ENCODE assay signal across 33 mouse cellular contexts in genomic region chr9:57287183-57287582, GRCm38 (mm10). TPM values are rescaled to one million over a fixed set of nuclear protein-coding genes. Genes with fewer than 3 reads are reported as not detected.
DNase-seq lines count a peak whose midpoint lies in the region; ATAC-seq lines count a peak whose summit lies in the region.
"Had no signal": no experiment of that assay in that cellular context is flagged by ENCODE, and none has a peak within 500 bp of the region (broad histone marks: within the 10 kb centered on the region; RNA-seq: fewer than 3 reads in every experiment).

No protein-coding gene starts in this region.

- no peak for DNase-seq in liver
- DNase-seq in heart, adult 9 months (ENCODE audit: low spot score in 2 of 2): no peak
- DNase-seq in layer of hippocampus, postnatal 14 days (ENCODE audit: low spot score in 2 of 2): no peak
- DNase-seq: adrenal gland, postnatal 10 days; adrenal gland, postnatal 36 days; B cell, adult 2 months; cerebellum, adult 18-20 months; cerebellum, adult 9-10 months; cerebellum, postnatal 14 days; gastrocnemius, postnatal 14 days; heart, adult 11 months; heart, postnatal 10 days; heart, postnatal 36 days had no signal

- no peak overlapping the region for H3K4me3 ChIP-seq in liver, embryonic 12.5 days
- H3K4me3 ChIP-seq in liver, embryonic 15.5 days (replicated peaks): no peak overlapping the region
- no peak overlapping the region for H3K4me3 ChIP-seq in stomach, embryonic 15.5 days (replicated peaks)
- H3K4me3 ChIP-seq: forebrain, embryonic 10.5 days; forebrain, embryonic 13.5 days; heart, embryonic 12.5 days; heart, embryonic 15.5 days; hindbrain, embryonic 10.5 days; hindbrain, embryonic 13.5 days had no signal

- peak; percentile 50; the same call in 1 of the 2 replicates for ATAC-seq in liver, embryonic 12.5 days
- peak; percentile 53 for ATAC-seq in liver, embryonic 15.5 days (ENCODE audit: insufficient read depth)
- ATAC-seq in stomach, embryonic 15.5 days (ENCODE audit: insufficient read depth, low FRiP score, low read depth): 0 out of 2 replicates have a peak, but pooled peaks have one; percentile 45
- ATAC-seq in megakaryocyte progenitor cell, adult 5-6 weeks (replicated peaks; ENCODE audit: poor library complexity): no peak
- ATAC-seq: forebrain, embryonic 13.5 days; forebrain, embryonic 16.5 days; Patski had no signal

- 70% methylated on average over 6 of the region's 6 CpGs for WGBS in liver, embryonic 12.5 days (ENCODE audit: insufficient replicate concordance)
- 69% methylated on average over 6 of the region's 6 CpGs for WGBS in liver, embryonic 15.5 days (ENCODE audit: insufficient replicate concordance)
- WGBS in stomach, embryonic 15.5 days: 73% methylated on average over 6 of the region's 6 CpGs

- H3K36me3 ChIP-seq in liver, embryonic 12.5 days: no peaks in the 10 kb centered on the region
- H3K36me3 ChIP-seq in liver, embryonic 15.5 days (replicated peaks): no peaks in the 10 kb centered on the region
- no peaks in the 10 kb centered on the region for H3K36me3 ChIP-seq in stomach, embryonic 15.5 days
- H3K36me3 ChIP-seq: forebrain, embryonic 10.5 days; G1E; heart, embryonic 12.5 days; heart, embryonic 15.5 days; hindbrain, embryonic 10.5 days; hindbrain, embryonic 13.5 days had no signal

- H3K4me1 ChIP-seq in liver, embryonic 12.5 days: peaks cover 9% of the 10 kb centered on the region; the same call in 1 of the 2 replicates
- H3K4me1 ChIP-seq in liver, embryonic 15.5 days (replicated peaks): peaks cover 14% of the 10 kb centered on the region
- H3K4me1 ChIP-seq in stomach, embryonic 15.5 days: no peaks in the 10 kb centered on the region
- H3K4me1 ChIP-seq: forebrain, embryonic 13.5 days; heart, embryonic 12.5 days; heart, embryonic 15.5 days; hindbrain, embryonic 13.5 days had no signal

- H3K27ac ChIP-seq in liver, embryonic 12.5 days: no peak overlapping the region
- peak overlapping the region; percentile 7; the same call in 1 of the 2 replicates for H3K27ac ChIP-seq in liver, embryonic 15.5 days (replicated peaks)
- H3K27ac ChIP-seq in stomach, embryonic 15.5 days: no peak overlapping the region
- H3K27ac ChIP-seq: forebrain, embryonic 10.5 days; forebrain, embryonic 13.5 days; heart, embryonic 15.5 days; hindbrain, embryonic 10.5 days; hindbrain, embryonic 13.5 days had no signal

- no peak overlapping the region for H3K9ac ChIP-seq in liver, embryonic 12.5 days
- H3K9ac ChIP-seq in liver, embryonic 15.5 days: no peak overlapping the region
- no peak overlapping the region for H3K9ac ChIP-seq in stomach, embryonic 15.5 days
- H3K9ac ChIP-seq: forebrain, embryonic 13.5 days; heart, embryonic 12.5 days; heart, embryonic 15.5 days; hindbrain, embryonic 13.5 days had no signal

- H3K27me3 ChIP-seq in liver, embryonic 12.5 days (replicated peaks): peaks cover 20% of the 10 kb centered on the region
- peaks cover 13% of the 10 kb centered on the region for H3K27me3 ChIP-seq in liver, embryonic 15.5 days
- H3K27me3 ChIP-seq in stomach, embryonic 15.5 days (replicated peaks): no peaks in the 10 kb centered on the region
- H3K27me3 ChIP-seq: CH12.LX; forebrain, embryonic 13.5 days; heart, embryonic 12.5 days; heart, embryonic 15.5 days; Patski had no signal

- no peaks in the 10 kb centered on the region for H3K9me3 ChIP-seq in liver, embryonic 12.5 days (replicated peaks)
- no peaks in the 10 kb centered on the region for H3K9me3 ChIP-seq in liver, embryonic 15.5 days (replicated peaks)
- no peaks in the 10 kb centered on the region for H3K9me3 ChIP-seq in stomach, embryonic 15.5 days
- H3K9me3 ChIP-seq: forebrain, embryonic 10.5 days; forebrain, embryonic 13.5 days; G1E; heart, embryonic 12.5 days; heart, embryonic 15.5 days; hindbrain, embryonic 10.5 days; hindbrain, embryonic 13.5 days had no signal

- no peak overlapping the region for H3K4me2 ChIP-seq in liver, embryonic 12.5 days
- H3K4me2 ChIP-seq in liver, embryonic 15.5 days: no peak overlapping the region
- H3K4me2 ChIP-seq in stomach, embryonic 15.5 days: no peak overlapping the region
- H3K4me2 ChIP-seq: forebrain, embryonic 13.5 days; heart, embryonic 12.5 days; heart, embryonic 15.5 days; hindbrain, embryonic 13.5 days had no signal

RNA-seq across cellular contexts. Expression of gene 1700017B05Rik, which starts 24.8 kb away (rescaled TPM):
- 22.2 and 23.4 TPM in 2 replicates for polyA plus RNA-seq in liver, embryonic 12.5 days (2016; fragmentation: Nextera tagmentation; extraction: Ambion mirVana)
- polyA plus RNA-seq in liver, embryonic 15.5 days (2015; fragmentation: Nextera tagmentation; extraction: Ambion mirVana): 15.4 and 17.0 TPM in 2 replicates
- 23.8 and 26.6 TPM in 2 replicates for polyA plus RNA-seq in stomach, embryonic 15.5 days (2015; fragmentation: Nextera tagmentation; extraction: Ambion mirVana)
- total RNA-seq in layer of hippocampus, postnatal 14 days (2021): 10 to 100 TPM; 29.8 to 31.4 TPM
- total RNA-seq in megakaryocyte progenitor cell, adult 5-6 weeks (2015): 33.8 and 42.4 TPM in 2 replicates
- 17.8 and 25.6 TPM in 2 replicates for total RNA-seq in megakaryocyte progenitor cell, adult 5-6 weeks (2017)

RNA-seq across cellular contexts. Expression of gene Trcg1, which starts 50.8 kb away (rescaled TPM):
- polyA plus RNA-seq in liver, embryonic 12.5 days (2016; fragmentation: Nextera tagmentation; extraction: Ambion mirVana): not detected in 2 replicates
- polyA plus RNA-seq in liver, embryonic 15.5 days (2015; fragmentation: Nextera tagmentation; extraction: Ambion mirVana): not detected in 2 replicates
- 0.05 TPM in 1 of 2 replicates, not detected in the other for polyA plus RNA-seq in stomach, embryonic 15.5 days (2015; fragmentation: Nextera tagmentation; extraction: Ambion mirVana)
- total RNA-seq in layer of hippocampus, postnatal 14 days (2021): not detected
- total RNA-seq in megakaryocyte progenitor cell, adult 5-6 weeks (2015): not detected in 2 replicates
- total RNA-seq in megakaryocyte progenitor cell, adult 5-6 weeks (2017): not detected in 2 replicates
- total RNA-seq: adrenal gland, adult 18-20 months; adrenal gland, postnatal 10 days; adrenal gland, postnatal 36 days; CH12.LX; gastrocnemius, adult 18-20 months; gastrocnemius, postnatal 14 days; gastrocnemius, postnatal 4 days; heart, adult 8-10 months; heart, postnatal 10 days; heart, postnatal 36 days had no signal
- polyA plus RNA-seq: embryonic facial prominence, embryonic 11.5 days; embryonic facial prominence, embryonic 14.5 days; forebrain, embryonic 13.5 days; forebrain, embryonic 16.5 days; G1E; heart, embryonic 12.5 days; heart, embryonic 15.5 days; hindbrain, embryonic 10.5 days; hindbrain, embryonic 13.5 days; Patski had no signal
